ENCODE assay signal across 20 mouse cellular contexts in the genomic region with DNA sequence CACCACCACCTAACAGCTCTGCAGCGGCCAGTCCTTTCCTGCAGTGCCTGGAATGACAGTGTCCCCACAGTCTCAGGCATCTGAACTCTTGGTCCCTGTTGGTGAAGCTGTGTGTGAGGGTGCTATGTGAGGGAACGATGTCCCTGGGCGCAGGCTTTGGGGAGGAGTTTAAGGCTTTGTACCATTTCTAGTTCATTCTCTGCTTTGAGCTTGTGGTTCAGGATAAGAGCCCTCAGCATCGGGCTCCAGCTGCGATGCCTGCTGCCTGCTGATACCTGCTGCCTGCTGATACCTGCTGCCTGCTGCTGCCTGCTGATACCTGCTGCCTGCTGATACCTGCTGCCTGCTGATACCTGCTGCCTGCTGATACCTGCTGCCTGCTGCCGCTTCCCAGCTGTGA. TPM values are rescaled to one million over a fixed set of nuclear protein-coding genes. Genes with fewer than 3 reads are reported as not detected.
DNase-seq lines count a peak whose midpoint lies in the region; ATAC-seq and TF ChIP-seq lines count a peak whose summit lies in the region.
"Had no signal": no experiment of that assay in that cellular context is flagged by ENCODE, and none has a peak within 500 bp of the region (broad histone marks: within the 10 kb centered on the region; RNA-seq: fewer than 3 reads in every experiment).

No protein-coding gene starts in this region.

- no peaks in the 10 kb centered on the region for H3K9me3 ChIP-seq in forebrain, embryonic 11.5 days (ENCODE audit: control insufficient read depth, low read length)
- H3K9me3 ChIP-seq in forebrain, embryonic 15.5 days = no peaks in the 10 kb centered on the region
- H3K9me3 ChIP-seq in liver, embryonic 14.5 days (ENCODE audit: control insufficient read depth, low read length) = no peaks in the 10 kb centered on the region
- no peaks in the 10 kb centered on the region for H3K9me3 ChIP-seq in hindbrain, embryonic 10.5 days
- H3K9me3 ChIP-seq: embryonic facial prominence, embryonic 13.5 days; heart, embryonic 15.5 days; limb, embryonic 12.5 days; neural tube, embryonic 12.5 days had no signal

- peak; percentile 47 for DNase-seq in forebrain, embryonic 11.5 days (ENCODE audit: low spot score)
- peak; percentile 50 for DNase-seq in spleen, adult 12 weeks (ENCODE audit: low spot score)
- DNase-seq in spleen, postnatal 14 days (ENCODE audit: low spot score in 2 of 2) = no peak
- DNase-seq in liver, embryonic 14.5 days (ENCODE audit: low read depth in 3 of 3, low spot score in 3 of 3) = peak; percentile 47 to 85 (median 85)
- DNase-seq in adrenal gland, adult 18-20 months (ENCODE audit: low spot score in 2 of 2) = no peak
- DNase-seq in hindbrain, embryonic 10.5 days (ENCODE audit: low spot score) = no peak
- DNase-seq: cerebellum, postnatal 14 days; gastrocnemius, postnatal 14 days; kidney, adult 8-10 months had no signal

- ATAC-seq in forebrain, embryonic 11.5 days (replicated peaks; ENCODE audit: low FRiP score) = no peak
- ATAC-seq in forebrain, embryonic 15.5 days (replicated peaks) = no peak
- peak; percentile 92 for ATAC-seq in liver, embryonic 14.5 days (ENCODE audit: insufficient read depth)
- no peak for ATAC-seq in activated CD4-positive, CD25-positive, alpha-beta regulatory T cell, adult 4 months
- ATAC-seq: forebrain, embryonic 14.5 days had no signal

- peak; percentile 100 for TF ChIP-seq EP300 in liver, embryonic 14.5 days (IDR thresholded peaks at IDR 0.05; ENCODE audit: low read depth)

- no peak for TF ChIP-seq CTCF in liver, embryonic 14.5 days (IDR thresholded peaks at IDR 0.05; ENCODE audit: low read depth)

- H3K9ac ChIP-seq in forebrain, embryonic 11.5 days (ENCODE audit: low read length) = no peak overlapping the region
- no peak overlapping the region for H3K9ac ChIP-seq in forebrain, embryonic 15.5 days (replicated peaks)
- no peak overlapping the region; the same call in 1 of the 2 replicates for H3K9ac ChIP-seq in liver, embryonic 14.5 days (replicated peaks)
- H3K9ac ChIP-seq: embryonic facial prominence, embryonic 13.5 days; heart, embryonic 15.5 days; hindbrain, embryonic 14.5 days; limb, embryonic 12.5 days; neural tube, embryonic 12.5 days had no signal

- H3K4me1 ChIP-seq in forebrain, embryonic 11.5 days (replicated peaks; ENCODE audit: control insufficient read depth, insufficient read depth, low read length) = no peaks in the 10 kb centered on the region
- H3K4me1 ChIP-seq in forebrain, embryonic 15.5 days = no peaks in the 10 kb centered on the region
- H3K4me1 ChIP-seq in liver, embryonic 14.5 days (replicated peaks; ENCODE audit: control insufficient read depth in 2 of 2, insufficient read depth in 2 of 2, low read length in 1 of 2) = peaks cover 19 to 27% of the 10 kb centered on the region in 2 experiments
- H3K4me1 ChIP-seq in hindbrain, embryonic 10.5 days (replicated peaks) = no peaks in the 10 kb centered on the region
- H3K4me1 ChIP-seq: embryonic facial prominence, embryonic 13.5 days; heart, embryonic 15.5 days; limb, embryonic 12.5 days; neural tube, embryonic 12.5 days had no signal

- no peak overlapping the region for H3K4me3 ChIP-seq in forebrain, embryonic 11.5 days (ENCODE audit: low read depth, low read length)
- no peak overlapping the region for H3K4me3 ChIP-seq in forebrain, embryonic 15.5 days
- no peak overlapping the region; a peak in 1 of 4 replicates for H3K4me3 ChIP-seq in liver, embryonic 14.5 days (ENCODE audit: insufficient read depth in 1 of 2, low read depth in 2 of 2, low read length in 2 of 2)
- H3K4me3 ChIP-seq in hindbrain, embryonic 10.5 days = no peak overlapping the region
- H3K4me3 ChIP-seq: embryonic facial prominence, embryonic 13.5 days; heart, embryonic 15.5 days; layer of hippocampus, adult 2 months; left cerebral cortex, adult 2 months; limb, embryonic 12.5 days; neural tube, embryonic 12.5 days had no signal

- 91% methylated on average over 6 of the region's 6 CpGs for WGBS in forebrain, embryonic 11.5 days
- WGBS in forebrain, embryonic 15.5 days = 96% methylated on average over 6 of the region's 6 CpGs
- WGBS in liver, embryonic 14.5 days (ENCODE audit: insufficient replicate concordance) = 35% methylated on average over 6 of the region's 6 CpGs
- WGBS in hindbrain, embryonic 10.5 days = 94% methylated on average over 6 of the region's 6 CpGs

- H3K27ac ChIP-seq in forebrain, embryonic 11.5 days (ENCODE audit: low read depth, low read length) = no peak overlapping the region
- H3K27ac ChIP-seq in forebrain, embryonic 15.5 days (replicated peaks) = no peak overlapping the region
- peak overlapping the region; percentile 94 for H3K27ac ChIP-seq in liver, embryonic 14.5 days
- H3K27ac ChIP-seq in hindbrain, embryonic 10.5 days = no peak overlapping the region
- H3K27ac ChIP-seq: embryonic facial prominence, embryonic 13.5 days; heart, embryonic 15.5 days; hindbrain, embryonic 14.5 days; layer of hippocampus, adult 2 months; left cerebral cortex, adult 2 months; limb, embryonic 12.5 days; macrophage; neural tube, embryonic 12.5 days had no signal

- no peak overlapping the region for H3K4me2 ChIP-seq in forebrain, embryonic 11.5 days (ENCODE audit: low read depth, low read length, severe bottlenecking)
- H3K4me2 ChIP-seq in forebrain, embryonic 15.5 days (replicated peaks) = no peak overlapping the region
- H3K4me2 ChIP-seq in liver, embryonic 14.5 days (ENCODE audit: low read depth) = peak overlapping the region; percentile 53
- H3K4me2 ChIP-seq: embryonic facial prominence, embryonic 13.5 days; heart, embryonic 15.5 days; hindbrain, embryonic 14.5 days; limb, embryonic 12.5 days; neural tube, embryonic 12.5 days had no signal

- no peaks in the 10 kb centered on the region for H3K27me3 ChIP-seq in forebrain, embryonic 11.5 days (ENCODE audit: control insufficient read depth, insufficient read depth, low read length)
- no peaks in the 10 kb centered on the region for H3K27me3 ChIP-seq in forebrain, embryonic 15.5 days
- no peaks in the 10 kb centered on the region for H3K27me3 ChIP-seq in liver, embryonic 14.5 days (ENCODE audit: control insufficient read depth, insufficient read depth, low read length)
- no peaks in the 10 kb centered on the region for H3K27me3 ChIP-seq in hindbrain, embryonic 10.5 days (ENCODE audit: insufficient read depth, poor library complexity, severe bottlenecking)
- H3K27me3 ChIP-seq: embryonic facial prominence, embryonic 13.5 days; heart, embryonic 15.5 days; limb, embryonic 12.5 days; neural tube, embryonic 12.5 days had no signal

- H3K36me3 ChIP-seq in forebrain, embryonic 11.5 days (ENCODE audit: control insufficient read depth, insufficient read depth, low read length) = peaks cover 6% of the 10 kb centered on the region; the same call in 1 of the 2 replicates
- H3K36me3 ChIP-seq in forebrain, embryonic 15.5 days = peaks cover 74% of the 10 kb centered on the region
- peaks cover 42% of the 10 kb centered on the region for H3K36me3 ChIP-seq in liver, embryonic 14.5 days (replicated peaks; ENCODE audit: control insufficient read depth, insufficient read depth, low read depth)
- peaks cover 100% of the 10 kb centered on the region for H3K36me3 ChIP-seq in hindbrain, embryonic 10.5 days

RNA-seq across cellular contexts. Expression of a gene that starts 34.6 kb away (rescaled TPM):
- polyA plus RNA-seq in forebrain, embryonic 11.5 days (2014; fragmentation: Nextera tagmentation; extraction: Ambion mirVana) = 36.4 and 44.6 TPM in 2 replicates
- 44.8 and 45.1 TPM in 2 replicates for polyA plus RNA-seq in forebrain, embryonic 15.5 days (2015; fragmentation: Nextera tagmentation; extraction: Ambion mirVana)
- polyA plus RNA-seq in liver, embryonic 14.5 days (2012; rRNA removed) = 15.8 and 17.2 TPM in 2 replicates
- 8.9 and 10.2 TPM in 2 replicates for polyA plus RNA-seq in liver, embryonic 14.5 days (2014; fragmentation: Nextera tagmentation; extraction: Ambion mirVana)
- total RNA-seq in adrenal gland, adult 18-20 months (2021) = 10 to 100 TPM; 26.3 to 26.9 TPM
- 1 to 10 TPM; 5.4 to 8.1 TPM for polyA plus RNA-seq in activated CD4-positive, CD25-positive, alpha-beta regulatory T cell, adult 4 months (2017; shearing (Covaris generic))
- polyA plus RNA-seq in hindbrain, embryonic 10.5 days (2016; fragmentation: Nextera tagmentation; extraction: Ambion mirVana) = 29.1 and 31.6 TPM in 2 replicates

Comparison
In these comparisons a context has a peak if more than half of its experiments do, and no peak if none do; other contexts are left out.
1. DNase-seq: peak in forebrain, embryonic 11.5 days (single experiment), spleen, adult 12 weeks (single experiment) and liver, embryonic 14.5 days (3 of 3); none in spleen, postnatal 14 days (0 of 2), adrenal gland, adult 18-20 months (0 of 2) and hindbrain, embryonic 10.5 days (single experiment).